Mouse (Mus musculus): ENCODE data around the gene Ttn.

The Ttn gene

DNA sequence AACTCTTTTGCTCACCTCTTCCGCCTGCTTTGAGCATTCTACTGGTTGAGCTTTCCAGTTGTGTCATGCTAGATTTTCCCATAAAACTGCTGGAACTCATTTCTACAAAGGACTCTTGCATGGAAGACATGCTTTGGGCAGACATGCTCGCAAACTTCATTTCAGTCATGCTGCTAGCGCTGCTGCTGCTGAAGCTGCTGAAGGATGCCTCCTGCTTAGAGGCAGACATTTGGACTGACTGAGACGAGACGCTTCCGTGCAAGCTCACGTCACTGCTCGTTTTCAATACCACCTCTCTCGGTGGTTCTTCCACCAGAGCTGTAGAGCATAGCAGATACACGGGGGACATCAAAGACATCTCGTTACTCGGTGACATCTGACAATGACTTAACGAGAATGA is 276.7 kb downstream of the Ttn start:
- DNase-seq (ENCODE audit: low spot score): no peak

DNA sequence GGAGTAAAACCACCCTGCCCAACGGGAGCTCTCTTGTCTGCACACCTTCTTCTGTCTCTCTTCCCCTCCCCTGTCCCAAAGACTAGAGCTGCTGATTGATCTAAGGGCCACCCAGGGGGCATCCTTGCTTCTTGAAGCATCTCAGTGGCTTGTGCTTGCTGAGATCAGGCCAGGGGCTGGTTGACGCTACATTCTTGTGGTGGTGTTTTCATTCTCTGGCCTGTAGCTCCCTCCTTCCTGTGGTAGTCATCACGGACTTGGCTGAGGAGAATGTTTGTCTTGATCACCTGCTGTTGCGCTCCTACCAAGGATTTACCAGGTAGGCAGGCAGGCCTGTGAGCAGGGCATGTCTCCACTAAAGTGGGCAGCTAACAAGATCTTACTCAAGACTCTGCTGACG is 279.6 kb downstream of the Ttn start:
- no peak for DNase-seq (ENCODE audit: low spot score)

DNA sequence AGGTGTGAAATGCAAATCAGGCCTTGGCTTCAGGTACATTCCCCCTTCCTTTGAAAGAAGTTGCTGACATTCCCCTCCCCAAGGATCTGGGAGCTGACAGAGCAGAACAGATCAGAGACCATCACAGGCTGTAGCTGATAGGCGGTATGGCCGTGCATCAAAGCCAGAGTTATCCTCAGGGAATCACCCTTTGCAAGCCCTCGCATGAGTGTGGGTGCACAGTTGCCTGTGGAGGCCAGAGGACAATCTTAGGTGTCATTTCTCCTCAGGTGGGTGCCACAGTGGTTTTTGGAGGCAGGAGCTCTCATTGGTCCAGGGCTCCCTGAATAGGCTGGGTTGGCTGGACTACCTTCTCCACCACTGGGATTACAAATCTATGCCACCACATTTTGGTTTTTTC is 280.2 kb downstream of the Ttn start:
- no peak for DNase-seq (ENCODE audit: low spot score)

DNA sequence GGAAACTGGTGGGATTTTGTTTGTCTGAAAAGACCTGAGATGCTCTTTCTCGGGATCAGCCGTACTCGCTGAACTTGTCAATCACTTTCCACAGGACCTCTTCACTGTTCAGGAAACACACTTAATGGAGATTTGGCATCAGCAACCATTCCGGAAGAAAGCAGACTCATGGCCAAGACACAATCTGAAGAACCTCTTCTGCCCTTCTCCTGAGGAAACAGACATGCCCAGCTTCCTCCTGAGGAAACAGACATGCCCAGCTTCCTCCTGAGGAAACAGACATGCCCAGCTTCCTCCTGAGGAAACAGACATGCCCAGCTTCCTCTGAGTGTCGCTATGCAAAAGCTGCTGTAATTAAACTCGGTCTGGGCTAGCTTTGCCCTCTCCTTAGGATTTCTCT is 287.1 kb downstream of the Ttn start:
- no peak for DNase-seq (ENCODE audit: low spot score)

DNA sequence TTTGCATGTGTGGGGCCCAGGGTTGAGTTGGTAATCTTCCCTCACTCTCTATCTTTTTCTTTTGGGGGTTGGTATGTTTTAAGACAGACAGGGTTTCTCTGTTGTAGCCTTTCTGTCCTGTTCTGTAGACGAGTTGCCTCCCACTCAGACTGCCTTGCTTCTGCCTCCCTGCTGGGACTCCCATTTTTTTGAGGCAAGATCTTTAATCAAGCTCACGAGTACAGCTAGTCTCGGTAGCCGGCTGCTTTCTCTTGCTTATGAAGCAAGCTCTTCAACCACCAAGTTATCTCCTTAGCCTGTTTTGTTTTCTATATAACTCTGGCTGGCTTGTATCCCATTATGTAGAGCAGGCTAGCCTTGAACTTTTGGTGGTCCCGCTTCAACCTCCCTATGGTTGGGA is 288.6 kb downstream of the Ttn start:
- DNase-seq (ENCODE audit: low spot score): no peak

DNA sequence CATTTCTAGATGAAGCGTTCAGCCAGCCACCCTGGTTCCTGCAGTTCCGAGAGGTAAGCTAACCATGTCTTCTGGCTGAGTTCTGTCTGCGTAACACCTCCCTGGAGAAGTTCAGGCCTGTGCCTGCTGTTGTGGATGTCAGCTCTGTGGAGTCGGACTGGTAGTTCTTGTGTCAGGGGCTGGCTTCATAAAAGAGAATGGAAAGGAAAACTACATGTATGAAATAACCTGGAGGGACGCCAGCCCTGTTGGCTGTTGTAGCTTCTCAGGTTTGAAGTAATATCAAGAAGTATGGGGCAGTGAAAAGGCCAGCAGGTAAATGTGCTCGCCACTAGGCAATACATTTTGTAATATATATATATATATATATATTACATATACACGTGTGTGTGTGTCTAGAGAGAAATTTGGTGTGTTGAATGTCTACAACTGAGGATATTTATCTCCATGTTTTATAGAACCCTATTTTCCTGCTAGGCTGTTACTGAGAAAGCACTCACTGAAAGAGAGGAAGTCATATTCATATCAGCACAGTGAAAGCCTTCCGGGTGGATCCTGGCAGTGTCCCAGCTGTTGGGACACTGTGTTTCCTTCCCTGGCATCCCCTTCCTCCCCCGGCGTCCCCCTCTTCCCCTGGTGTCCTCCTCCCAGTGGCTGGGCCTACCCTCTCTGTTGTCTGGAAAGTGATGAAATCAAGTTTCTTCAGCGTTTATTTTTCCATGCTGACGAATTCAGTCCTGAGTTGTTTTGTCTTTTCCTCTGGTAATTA is 291.7 kb downstream of the Ttn start:
- no peak for DNase-seq (ENCODE audit: low spot score)

DNA sequence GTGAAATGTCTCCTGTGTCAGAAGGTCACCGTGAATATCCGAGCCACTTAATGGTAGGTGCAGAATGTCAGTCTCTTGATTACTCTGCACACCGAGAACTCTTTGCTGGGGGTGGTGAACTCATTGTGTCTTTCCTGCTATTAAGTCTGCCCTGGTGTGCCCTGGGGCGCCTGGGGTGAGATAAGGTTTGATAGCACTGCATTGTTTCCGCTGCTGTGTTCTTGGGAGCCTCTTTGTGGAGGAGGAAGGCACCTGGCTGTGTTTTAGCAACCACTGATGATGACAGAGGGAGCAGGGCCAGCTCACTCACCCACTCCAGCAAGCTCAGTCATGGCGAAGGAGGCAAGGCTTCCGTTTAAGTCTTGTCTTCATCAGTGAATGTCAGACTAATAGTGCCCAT is 294.2 kb downstream of the Ttn start:
- no peak for DNase-seq (ENCODE audit: low spot score)

DNA sequence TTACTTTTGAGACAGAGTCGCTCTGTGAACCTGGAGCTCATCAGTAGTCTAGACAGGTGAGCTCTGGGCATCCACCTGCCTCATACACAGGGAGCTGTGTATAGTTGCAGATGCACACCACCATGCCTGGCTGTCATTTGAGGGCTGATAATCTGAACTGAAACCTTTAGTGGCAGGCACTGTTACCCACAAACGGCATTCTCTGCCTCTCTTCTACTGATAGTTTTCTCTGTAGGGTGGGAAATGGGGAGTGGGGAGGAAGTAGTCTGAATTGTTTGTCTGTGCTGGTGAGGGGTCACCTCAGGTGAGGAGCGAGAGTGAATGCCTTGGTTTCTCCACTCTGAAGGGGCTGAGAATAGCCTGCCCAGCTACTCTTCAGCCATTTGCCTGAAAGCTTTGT is 294.7 kb downstream of the Ttn start:
- DNase-seq (ENCODE audit: low spot score): no peak

DNA sequence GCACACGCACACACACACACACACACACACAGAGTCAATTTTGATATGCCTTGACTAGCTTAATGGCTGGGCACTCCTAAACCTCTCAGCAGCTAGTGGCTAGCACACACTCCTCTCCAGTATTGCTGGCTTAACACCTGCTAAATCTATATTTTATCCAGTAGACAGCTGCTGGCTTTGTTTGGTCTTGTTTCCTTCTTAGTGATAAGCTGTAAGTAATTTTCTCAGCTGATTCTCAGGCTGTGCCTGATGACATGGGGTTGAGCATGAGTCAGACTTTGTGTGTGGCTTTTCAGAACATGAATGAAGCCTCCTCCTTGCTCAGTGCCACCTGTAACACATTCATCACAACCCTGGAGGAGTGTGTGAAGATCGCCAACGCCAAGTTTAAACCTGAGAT is 295.4 kb downstream of the Ttn start:
- no peak for DNase-seq (ENCODE audit: low spot score)

DNA sequence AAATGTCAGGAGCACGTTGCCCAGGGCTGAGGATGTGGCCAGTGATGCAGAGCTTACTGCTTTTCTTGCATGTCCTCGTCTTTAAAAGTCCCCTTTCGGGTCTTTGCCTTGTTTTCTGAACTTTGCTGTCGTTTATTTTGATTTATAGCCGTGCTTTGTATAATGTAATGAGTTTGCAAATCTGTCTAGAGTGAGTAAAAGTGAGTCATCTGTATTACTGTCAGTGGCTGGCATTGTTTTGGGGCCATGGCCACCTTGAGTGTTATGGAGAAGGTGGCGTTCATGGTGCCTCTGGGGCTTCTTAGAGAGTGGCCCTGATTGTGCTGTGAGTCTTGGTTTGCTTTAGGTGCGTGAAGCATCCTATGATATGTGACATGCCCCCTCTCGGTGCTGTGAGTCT is 300.0 kb downstream of the Ttn start:
- DNase-seq (ENCODE audit: low spot score): no peak

DNA sequence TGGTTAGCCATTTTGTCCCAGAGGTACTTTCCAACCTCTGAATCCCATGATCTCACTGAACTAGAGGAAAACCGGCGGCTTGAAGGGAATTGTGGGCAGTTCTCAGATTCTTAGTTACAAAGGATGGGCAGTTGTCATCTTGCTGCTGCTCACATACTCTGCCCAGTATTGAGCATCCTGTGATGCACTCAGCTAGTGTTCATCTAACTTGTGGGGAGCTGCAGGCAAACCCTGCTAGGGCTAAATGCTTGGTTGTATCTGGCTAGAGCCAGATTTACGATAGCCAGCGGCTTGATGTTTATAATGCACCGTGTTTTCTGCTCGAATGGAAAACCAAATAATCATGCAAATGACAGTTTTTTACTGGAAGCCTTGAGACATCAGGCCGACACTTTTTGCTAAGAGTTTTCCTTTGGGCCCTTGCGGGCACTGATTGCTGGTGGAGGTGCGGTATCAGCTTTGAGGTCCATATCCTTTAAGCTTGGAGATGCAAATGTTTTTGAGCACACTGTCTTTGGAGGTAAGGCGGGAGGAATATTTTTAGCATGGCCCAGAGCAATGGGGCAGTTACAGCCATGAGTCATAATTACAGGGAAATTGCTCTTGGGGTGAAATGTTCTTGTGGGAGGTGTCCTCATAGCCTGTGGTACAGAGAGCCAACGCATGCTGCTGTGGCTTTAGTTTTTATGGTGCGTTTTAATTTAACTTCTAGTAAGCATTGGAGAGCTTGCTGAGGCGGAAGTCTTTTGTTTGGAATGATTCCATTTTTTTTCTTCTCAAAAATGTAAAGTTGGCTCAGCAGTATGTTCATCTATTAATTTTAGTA is 305.7 kb downstream of the Ttn start:
- peak; percentile 56 for DNase-seq (ENCODE audit: low spot score)

DNA sequence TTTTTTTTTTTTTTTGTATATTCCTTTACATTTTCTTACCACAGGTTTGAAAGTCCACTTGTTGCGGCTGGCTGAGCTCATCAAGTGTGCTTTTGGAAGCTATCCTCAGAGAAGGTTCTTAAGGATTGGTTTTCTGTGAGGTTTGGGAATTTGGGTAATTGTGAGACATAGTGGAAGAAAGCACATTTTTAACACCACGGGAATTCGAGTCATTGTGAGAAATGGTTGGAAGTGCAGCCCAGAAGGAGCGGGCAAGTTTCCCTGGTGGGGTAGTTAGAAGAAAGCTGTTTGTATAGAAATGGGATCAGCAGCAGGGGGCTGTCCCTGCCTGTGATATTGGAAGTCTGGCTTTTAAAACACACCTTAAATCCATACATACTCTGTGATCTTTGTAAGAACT is 306.4 kb downstream of the Ttn start:
- peak; percentile 36 for DNase-seq (ENCODE audit: low spot score)

DNA sequence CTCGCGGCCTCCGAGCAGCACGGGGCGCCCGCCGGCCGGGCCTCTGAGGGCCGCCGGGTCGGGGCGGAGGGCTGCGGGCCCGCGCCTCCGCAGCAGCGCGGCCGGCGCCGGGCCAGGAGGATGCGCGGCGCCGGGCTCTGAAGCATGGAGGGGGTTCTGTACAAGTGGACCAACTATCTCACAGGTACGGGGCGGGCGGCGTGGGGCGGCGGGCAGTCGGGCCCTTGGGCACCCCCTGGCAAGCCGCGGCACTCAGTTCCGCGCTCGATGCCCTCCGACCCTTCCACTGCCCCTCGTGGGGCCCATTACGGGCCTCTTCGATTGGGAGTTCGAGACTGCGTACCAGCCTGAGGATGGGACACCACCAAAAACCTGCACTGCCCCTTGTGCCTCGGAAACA is 306.9 kb downstream of the Ttn start:
- DNase-seq (ENCODE audit: low spot score): peak; percentile 38

DNA sequence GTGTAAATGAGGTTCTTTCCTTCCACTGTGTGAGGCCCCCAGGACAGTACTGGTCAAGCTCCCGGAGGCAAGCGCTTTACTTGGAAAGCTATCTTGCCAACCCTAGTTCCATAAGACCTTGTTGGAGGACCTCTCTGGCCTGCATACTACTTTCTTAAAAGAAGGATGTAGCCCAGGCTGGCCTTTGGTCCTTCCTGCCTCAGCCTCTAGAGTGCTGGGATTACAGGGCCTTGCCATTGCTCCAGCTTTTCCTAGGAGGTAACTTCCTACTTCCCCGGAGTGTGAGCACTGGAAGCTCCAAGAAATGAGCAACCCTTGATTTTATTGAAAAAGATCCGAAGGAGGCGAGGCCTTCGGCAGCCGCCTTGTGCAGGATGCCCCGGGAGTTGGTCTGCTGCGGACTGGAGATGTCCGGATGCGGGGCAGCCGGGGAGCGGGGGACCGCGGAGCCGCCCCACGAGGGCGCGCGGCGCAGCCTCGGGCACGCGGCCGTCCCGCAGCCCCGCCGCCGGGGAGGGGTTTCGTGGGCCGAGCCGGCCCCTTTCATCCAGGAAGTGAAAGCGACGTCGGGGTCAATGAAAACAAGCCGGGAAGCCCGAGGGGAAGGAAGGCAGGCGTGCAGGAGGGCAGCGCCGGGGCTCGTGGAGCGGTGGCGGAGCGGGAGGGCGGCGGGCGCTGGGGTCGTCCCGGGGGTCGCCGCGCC is 307.5 kb downstream of the Ttn start, which contains the start of gene Plekha3:
TSS of gene Plekha3 (plus strand) at position 557 of the 703 bp plus-strand sequence.
- DNase-seq (ENCODE audit: low spot score): peak; percentile 78

DNA sequence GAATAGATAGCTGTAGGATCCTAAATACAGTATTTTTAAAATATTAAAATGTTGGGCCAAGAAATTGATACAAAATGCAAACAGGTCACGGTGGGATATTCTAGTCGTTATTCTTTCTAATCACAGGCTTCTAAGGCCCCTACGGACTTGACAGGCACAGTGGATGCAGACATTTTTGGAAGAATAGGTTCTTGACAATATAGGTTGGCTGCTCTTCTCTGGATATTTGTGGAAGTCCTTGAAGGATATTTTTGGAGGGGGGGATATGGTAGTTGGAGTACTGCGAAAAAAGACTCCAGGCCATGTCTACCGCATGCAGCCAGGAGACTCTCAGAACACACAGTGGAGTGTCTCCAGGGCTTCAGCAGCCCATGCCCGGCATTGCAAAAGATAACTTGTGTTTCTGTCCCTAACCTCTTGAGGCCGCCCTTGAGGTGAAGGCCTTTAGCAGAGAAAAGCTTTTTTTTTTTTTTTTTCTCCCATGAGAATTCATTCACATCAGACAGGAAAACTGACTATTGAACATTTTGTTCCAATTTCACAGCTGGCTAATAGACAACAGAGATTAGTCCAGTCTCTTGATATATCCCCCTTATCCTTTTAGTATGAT is 308.8 kb downstream of the Ttn start:
- DNase-seq (ENCODE audit: low spot score): peak; percentile 91

DNA sequence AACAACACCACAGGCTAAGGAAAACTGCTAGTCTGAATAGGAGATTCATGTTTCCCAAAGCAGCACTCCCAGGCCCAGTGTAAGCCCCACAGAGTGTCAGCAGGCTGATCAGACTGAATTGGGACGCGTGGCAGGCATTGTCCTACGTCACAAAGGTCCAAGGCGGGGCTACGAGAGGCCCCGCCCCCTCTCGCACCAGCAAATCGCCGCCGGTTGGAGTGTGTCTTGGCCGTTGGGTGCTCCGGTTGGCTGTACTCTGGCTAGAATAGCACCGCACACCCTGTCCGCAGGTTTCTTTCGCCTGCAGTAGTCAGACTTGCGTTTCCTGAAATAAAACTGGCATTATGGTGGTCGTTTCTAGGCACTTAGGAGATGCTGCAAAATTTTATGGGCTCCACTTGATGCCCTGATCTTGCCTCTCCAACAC is 309.4 kb downstream of the Ttn start, which contains the start of gene Fkbp7:
TSS of gene Fkbp7 (minus strand) at position 151 of the 427 bp plus-strand sequence.
- peak; percentile 96 for DNase-seq (ENCODE audit: low spot score)

DNA sequence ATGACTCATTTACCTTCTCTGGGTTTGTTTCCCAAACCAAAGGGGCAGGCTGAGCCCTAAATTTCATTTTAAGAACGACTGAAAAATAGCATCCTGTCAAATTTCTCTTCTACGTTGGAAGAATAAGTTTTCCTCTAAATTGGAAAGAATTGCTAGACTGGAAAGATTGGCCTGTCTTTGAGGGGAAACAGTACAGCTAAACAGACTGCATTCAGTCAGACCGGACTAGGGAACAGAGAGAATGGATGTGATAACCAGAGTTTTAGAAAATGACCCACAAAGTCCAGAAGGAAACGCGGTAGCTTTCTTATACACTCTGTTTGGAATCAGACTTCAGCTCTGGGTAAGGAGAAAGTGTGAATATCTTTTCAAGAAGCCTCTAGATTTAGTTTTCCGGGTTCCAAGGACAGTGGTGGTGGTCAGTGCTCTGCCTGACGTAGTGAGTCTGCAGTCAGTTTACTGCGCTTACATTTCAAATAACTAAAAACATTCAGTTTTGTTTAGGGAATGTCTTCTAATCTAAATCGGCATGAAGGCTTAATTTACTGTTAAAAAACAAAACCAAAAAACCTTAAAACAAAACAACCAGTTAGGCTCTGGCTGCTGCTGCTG is 310.1 kb downstream of the Ttn start:
- DNase-seq (ENCODE audit: low spot score): peak; percentile 43

DNA sequence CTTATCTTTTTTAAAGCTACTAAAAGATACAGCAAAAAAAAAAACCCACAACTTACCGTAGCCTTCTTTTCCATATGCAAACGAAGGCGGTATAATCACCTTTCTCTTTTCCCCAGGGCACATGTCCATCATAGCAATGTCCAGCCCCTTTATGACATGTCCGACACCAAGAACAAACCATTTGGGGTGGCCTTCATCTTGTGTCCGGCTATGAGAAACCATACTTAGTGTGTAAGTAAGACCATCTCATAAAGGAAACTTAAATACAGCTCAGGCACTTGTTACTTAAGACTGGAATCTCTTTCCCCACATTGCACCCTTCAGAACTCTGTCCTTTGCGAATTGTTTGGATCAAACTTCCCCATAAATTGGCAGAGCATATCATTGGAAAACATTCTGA is 310.7 kb downstream of the Ttn start:
- no peak for DNase-seq (ENCODE audit: low spot score)

DNA sequence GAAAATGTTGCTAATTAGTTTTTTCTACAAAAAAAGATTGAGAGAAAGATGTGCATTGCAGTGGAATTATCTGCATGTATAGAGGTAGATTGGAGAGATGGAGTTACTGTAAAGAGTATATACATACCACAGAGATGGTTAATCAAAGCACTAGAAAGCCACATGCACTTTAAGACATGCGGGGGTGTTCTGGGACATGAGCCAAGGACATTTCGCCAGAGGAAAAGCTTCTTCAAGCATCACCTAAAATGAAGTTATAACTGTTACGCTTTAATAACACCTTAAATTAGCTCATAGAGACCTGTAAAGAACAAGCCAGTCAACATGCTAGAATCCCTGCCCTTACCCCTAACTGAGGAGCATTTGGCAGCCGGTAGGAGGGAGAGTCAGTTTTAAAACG is 315.1 kb downstream of the Ttn start:
- DNase-seq (ENCODE audit: low spot score): no peak

DNA sequence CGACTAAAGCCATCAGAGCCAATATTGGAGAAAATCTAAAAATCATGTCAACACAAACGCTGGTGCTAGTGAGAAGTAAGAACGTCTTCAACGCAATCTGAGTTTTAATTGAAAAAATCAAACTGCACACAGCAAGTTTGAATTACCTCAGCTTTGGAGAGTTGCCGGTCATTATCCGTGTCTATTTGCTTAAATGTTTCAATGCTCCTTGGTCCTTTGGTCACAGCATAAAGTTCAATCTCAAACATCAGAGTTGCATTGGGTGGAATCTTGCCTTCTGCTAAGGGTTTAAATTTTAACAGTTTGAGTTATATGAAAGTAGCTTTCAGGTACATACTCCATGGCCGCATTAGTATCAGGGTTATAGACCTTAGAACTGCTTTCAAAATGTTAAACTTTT is 316.8 kb downstream of the Ttn start:
- no peak for DNase-seq (ENCODE audit: low spot score)

DNA sequence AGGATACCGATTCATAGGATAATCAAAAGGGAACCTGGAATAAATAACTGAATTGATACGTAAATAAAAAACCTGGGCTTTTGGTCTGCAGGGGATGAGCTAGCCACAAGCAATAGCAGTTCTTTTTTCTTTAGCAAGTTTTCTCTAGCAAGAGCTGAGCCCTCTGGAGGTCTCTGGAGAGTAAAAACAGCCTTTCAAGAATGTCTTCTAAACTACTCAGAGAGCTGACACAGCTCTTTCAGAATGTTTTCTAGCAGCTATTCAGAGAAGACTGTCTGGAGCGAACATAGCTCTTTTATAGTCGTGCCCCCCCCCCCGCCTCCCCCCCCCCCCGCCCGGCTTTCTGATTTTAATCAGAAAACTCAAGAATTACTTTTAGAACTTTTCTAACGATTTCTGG is 322.9 kb downstream of the Ttn start:
- DNase-seq (ENCODE audit: low spot score): no peak

DNA sequence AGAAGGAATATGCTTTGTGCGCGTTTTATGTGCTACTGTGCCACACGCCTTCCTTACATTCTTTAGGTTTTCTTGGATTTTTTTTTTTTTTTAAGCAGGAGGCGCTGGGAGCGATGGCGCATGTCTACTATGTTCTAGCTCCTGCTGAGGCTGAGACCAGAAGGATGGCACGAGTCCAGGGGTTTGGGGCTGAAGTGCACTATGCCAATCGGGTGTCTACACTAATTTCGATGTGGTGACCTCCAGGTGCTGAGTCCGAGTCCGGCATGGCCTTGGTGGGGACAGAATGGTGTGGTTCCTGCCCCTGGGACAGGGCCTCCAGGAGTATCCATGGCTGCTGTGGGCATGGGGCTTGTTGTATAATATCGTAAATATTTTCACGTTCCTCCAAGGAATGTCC is 323.8 kb downstream of the Ttn start:
- no peak for DNase-seq (ENCODE audit: low spot score)

All from adipocyte (in vitro differentiated cells).